Mouse (Mus musculus): ENCODE data around the gene C1galt1. TPM values are rescaled to one million over a fixed set of nuclear protein-coding genes. Genes with fewer than 3 reads are reported as not detected.

Gene C1galt1
- polyA plus RNA-seq (2012): 3.4 and 4.7 TPM in 2 replicates

GRCm38 (mm10) chr6:7844802-7845679, at the start of gene C1galt1:
C1galt1 (plus strand) TSS chr6:7844842.
- no peak for TF ChIP-seq GATA1 (IDR thresholded peaks at IDR 0.05; ENCODE audit: low read length)

- TF ChIP-seq GATA1 (IDR thresholded peaks at IDR 0.05; ENCODE audit: low read length): no peak
Measured at GRCm38 (mm10) chr6:7799969-7800368, 44.7 kb upstream of the C1galt1 start.

- no peak for TF ChIP-seq GATA1 (IDR thresholded peaks at IDR 0.05; ENCODE audit: low read length)
Measured at GRCm38 (mm10) chr6:7803765-7804542, 40.7 kb upstream of the C1galt1 start.

GRCm38 (mm10) chr6:7814146-7814545, 30.5 kb upstream of the C1galt1 start:
- no peak for TF ChIP-seq GATA1 (IDR thresholded peaks at IDR 0.05; ENCODE audit: low read length)

GRCm38 (mm10) chr6:7816233-7816632, 28.4 kb upstream of the C1galt1 start:
- TF ChIP-seq GATA1 (IDR thresholded peaks at IDR 0.05; ENCODE audit: low read length): no peak

- TF ChIP-seq GATA1 (IDR thresholded peaks at IDR 0.05; ENCODE audit: low read length): no peak
Measured at GRCm38 (mm10) chr6:7822688-7823087, 22.0 kb upstream of the C1galt1 start.

- no peak for TF ChIP-seq GATA1 (IDR thresholded peaks at IDR 0.05; ENCODE audit: low read length)
Measured at GRCm38 (mm10) chr6:7830793-7831192, 13.8 kb upstream of the C1galt1 start.

GRCm38 (mm10) chr6:7832564-7833175, 12.0 kb upstream of the C1galt1 start:
- TF ChIP-seq GATA1 (IDR thresholded peaks at IDR 0.05; ENCODE audit: low read length): no peak

GRCm38 (mm10) chr6:7843726-7844411, 773 bp upstream of the C1galt1 start:
- TF ChIP-seq GATA1 (IDR thresholded peaks at IDR 0.05; ENCODE audit: low read length): no peak

GRCm38 (mm10) chr6:7844412-7844801, 235 bp upstream of the C1galt1 start:
- TF ChIP-seq GATA1 (IDR thresholded peaks at IDR 0.05; ENCODE audit: low read length): no peak

- no peak for TF ChIP-seq GATA1 (IDR thresholded peaks at IDR 0.05; ENCODE audit: low read length)
Measured at GRCm38 (mm10) chr6:7845680-7846017, 1.0 kb downstream of the C1galt1 start.

GRCm38 (mm10) chr6:7846726-7847439, 2.2 kb downstream of the C1galt1 start:
- no peak for TF ChIP-seq GATA1 (IDR thresholded peaks at IDR 0.05; ENCODE audit: low read length)

GRCm38 (mm10) chr6:7847890-7848508, 3.4 kb downstream of the C1galt1 start:
- no peak for TF ChIP-seq GATA1 (IDR thresholded peaks at IDR 0.05; ENCODE audit: low read length)

GRCm38 (mm10) chr6:7848714-7849113, 4.1 kb downstream of the C1galt1 start:
- no peak for TF ChIP-seq GATA1 (IDR thresholded peaks at IDR 0.05; ENCODE audit: low read length)

Data from G1E-ER4 (cell line).